Mouse (Mus musculus) kidney, adult 2 months (tissue): ENCODE measurements at regions not wholly inside any gene's neighbourhood (a gene's known extent, or its start where the extent isn't known, plus 50 kb on each side); places are given as distances from the start of the nearest gene placed in this dataset.

ENCODE experiments used
- DNase-seq: peaks from one replicate; pipeline ENCODE4 v3.0.0; 2021
- H3K27ac ChIP-seq: fragments of 200-500 bp; 2 replicates; pipeline ENCODE4 v1.5.1; 2012; ENCODE audit warnings: low read depth, low read length, control low read depth, inconsistent platforms; ENCODE audit not compliant: insufficient read depth
- H3K27me3 ChIP-seq: fragments of 200-500 bp; replicated peaks from 2 replicates; pipeline ENCODE4 v1.6.1; 2012; ENCODE audit warnings: mild to moderate bottlenecking, moderate library complexity, low read length, inconsistent platforms; ENCODE audit not compliant: control insufficient read depth, insufficient read depth
- H3K36me3 ChIP-seq: fragments of 200-500 bp; 2 replicates; pipeline ENCODE4 v1.6.1; 2012; ENCODE audit warnings: mild to moderate bottlenecking, moderate library complexity, low read length, inconsistent platforms; ENCODE audit not compliant: control insufficient read depth, insufficient read depth
- H3K4me1 ChIP-seq: fragments of 200-500 bp; 2 replicates; pipeline ENCODE4 v1.6.1; 2011; ENCODE audit warnings: low read length; ENCODE audit not compliant: control insufficient read depth, insufficient read depth
- H3K4me3 ChIP-seq: fragments of 200-500 bp; 2 replicates; pipeline ENCODE4 v1.5.1; 2011; ENCODE audit warnings: mild to moderate bottlenecking, low read depth, low read length, control low read depth; ENCODE audit not compliant: insufficient read depth
- CTCF ChIP-seq: fragments of 200-500 bp; conservative IDR thresholded peaks from 2 replicates; pipeline ENCODE4 v1.5.1; 2011; ENCODE audit warnings: low read depth, mild to moderate bottlenecking, control low read depth, low read length, moderate library complexity, mixed read lengths; ENCODE audit not compliant: insufficient read depth, insufficient read length
- POLR2A ChIP-seq: fragments of 200-500 bp; IDR thresholded peaks from one replicate; pipeline ENCODE4 v1.6.1; 2011; ENCODE audit warnings: low read depth, low read length, control low read depth
- WGBS: fragments of 180-500 bp; shearing (Covaris S2); methylation state at CpG from one replicate; pipeline ENCODE4 v1.1.7; 2018; 5-methylcytosine and 5-hydroxymethylcytosine counted together

- DNase-seq = no peak
- Histone ChIP-seq H3K36me3 (no peaks in the 10 kb centered on the region), H3K4me3 (no peak overlapping the region), H3K27me3 (no peaks in the 10 kb centered on the region), H3K4me1 (no peaks in the 10 kb centered on the region), H3K27ac (no peak overlapping the region)
- no peak for TF ChIP-seq POLR2A
- no peak for TF ChIP-seq CTCF
- 20% methylated on average over 1 of the region's 1 CpGs for WGBS
Measured at GRCm38 (mm10) chr15:27014659-27014974, 119.2 kb upstream of the Fbxl7 start.

DNA sequence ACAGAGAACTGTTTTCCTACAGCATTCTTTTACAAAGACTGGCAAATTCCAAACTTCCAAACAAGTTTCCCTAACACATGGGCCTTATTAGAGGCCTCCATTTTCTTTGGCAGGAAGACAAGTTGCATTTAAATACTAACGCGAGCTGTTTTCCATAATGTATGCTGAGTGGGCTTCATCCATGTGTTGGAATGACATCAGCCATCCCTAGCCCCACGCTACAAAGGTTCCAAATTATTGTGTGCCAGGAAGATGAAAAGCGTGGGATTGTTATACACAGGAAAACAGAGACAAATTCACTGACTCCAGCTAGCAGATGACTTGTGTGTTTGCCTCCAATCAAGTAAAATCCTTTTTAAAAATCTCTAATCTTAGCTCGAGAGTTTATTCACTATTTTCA lies 125.1 kb upstream of the Fbxl7 start:
- Histone ChIP-seq H3K4me1 (no peaks in the 10 kb centered on the region), H3K27me3 (no peaks in the 10 kb centered on the region), H3K27ac (no peak overlapping the region), H3K36me3 (no peaks in the 10 kb centered on the region), H3K4me3 (no peak overlapping the region)
- WGBS = 77% methylated on average over 5 of the region's 5 CpGs
- TF ChIP-seq POLR2A (no peak), CTCF (no peak)
- DNase-seq = no peak

DNA sequence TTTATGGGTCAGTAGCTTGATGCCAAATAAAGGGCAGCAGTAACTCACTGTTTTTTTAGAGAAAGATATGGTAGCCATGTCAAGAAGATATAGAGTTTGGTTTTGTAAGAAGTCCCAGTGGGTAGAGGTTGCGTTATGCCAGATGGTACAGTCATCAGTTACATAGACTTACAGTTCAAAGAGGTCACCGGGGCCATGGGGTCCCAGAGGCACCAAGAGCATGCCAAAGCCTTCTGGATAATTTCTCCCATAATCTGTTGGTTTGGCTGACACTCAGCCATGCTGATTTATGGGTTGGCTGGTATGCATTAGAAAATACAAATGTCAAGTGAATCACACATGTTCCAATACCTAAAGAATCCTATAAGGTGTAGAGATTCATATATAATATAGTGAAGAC lies 137.9 kb upstream of the Fbxl7 start:
- WGBS = 73% methylated on average over 2 of the region's 2 CpGs
- DNase-seq = no peak
- H3K4me1 ChIP-seq = no peaks in the 10 kb centered on the region
- TF ChIP-seq POLR2A = no peak
- no peaks in the 10 kb centered on the region for H3K36me3 ChIP-seq
- H3K4me3 ChIP-seq = no peak overlapping the region
- H3K27me3 ChIP-seq = no peaks in the 10 kb centered on the region
- H3K27ac ChIP-seq = no peak overlapping the region

GRCm38 (mm10) chr15:27043788-27044187 lies 148.4 kb upstream of the Fbxl7 start:
- DNase-seq = no peak
- WGBS = 83% methylated on average over 4 of the region's 4 CpGs
- no peak overlapping the region for H3K27ac ChIP-seq
- TF ChIP-seq CTCF (no peak), POLR2A (no peak)
- H3K4me3 ChIP-seq = no peak overlapping the region
- no peaks in the 10 kb centered on the region for H3K4me1 ChIP-seq
- H3K36me3 ChIP-seq = no peaks in the 10 kb centered on the region
- H3K27me3 ChIP-seq = no peaks in the 10 kb centered on the region

DNA sequence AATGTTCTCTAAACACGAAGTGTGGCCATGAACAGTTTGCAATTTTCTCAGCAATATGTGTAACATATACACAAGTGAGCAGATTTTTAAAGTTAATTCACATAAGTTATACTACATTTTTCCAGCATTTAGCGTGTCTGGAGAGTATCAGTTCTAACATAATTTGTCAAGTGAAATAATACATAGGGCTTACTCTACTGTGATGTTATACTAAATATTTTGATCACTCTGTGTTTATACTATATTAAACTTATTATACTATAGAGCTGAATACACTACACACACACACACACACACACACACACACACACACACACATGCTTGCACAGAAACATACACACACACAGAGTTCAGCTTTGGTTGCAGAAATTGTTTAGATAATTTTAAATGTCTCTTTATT lies 155.3 kb upstream of the Fbxl7 start:
- no peak for TF ChIP-seq POLR2A
- TF ChIP-seq CTCF = no peak
- Histone ChIP-seq H3K27me3 (no peaks in the 10 kb centered on the region), H3K27ac (no peak overlapping the region), H3K4me1 (no peaks in the 10 kb centered on the region), H3K36me3 (no peaks in the 10 kb centered on the region), H3K4me3 (no peak overlapping the region)
- no peak for DNase-seq
- WGBS = 89% methylated on average over 2 of the region's 2 CpGs

- no peak for DNase-seq
- TF ChIP-seq POLR2A (no peak), CTCF (no peak)
- Histone ChIP-seq H3K4me1 (no peaks in the 10 kb centered on the region), H3K27me3 (no peaks in the 10 kb centered on the region), H3K27ac (no peak overlapping the region), H3K4me3 (no peak overlapping the region), H3K36me3 (no peaks in the 10 kb centered on the region)
Measured at GRCm38 (mm10) chr15:27063456-27063855, 168.1 kb upstream of the Fbxl7 start.

GRCm38 (mm10) chr15:27063971-27064370 lies 168.6 kb upstream of the Fbxl7 start:
- TF ChIP-seq CTCF = no peak
- no peak for TF ChIP-seq POLR2A
- no peak for DNase-seq
- Histone ChIP-seq H3K27me3 (no peaks in the 10 kb centered on the region), H3K27ac (no peak overlapping the region), H3K4me3 (no peak overlapping the region), H3K4me1 (no peaks in the 10 kb centered on the region), H3K36me3 (no peaks in the 10 kb centered on the region)
- 84% methylated on average over 4 of the region's 4 CpGs for whole genome bisulfite sequencing

DNA sequence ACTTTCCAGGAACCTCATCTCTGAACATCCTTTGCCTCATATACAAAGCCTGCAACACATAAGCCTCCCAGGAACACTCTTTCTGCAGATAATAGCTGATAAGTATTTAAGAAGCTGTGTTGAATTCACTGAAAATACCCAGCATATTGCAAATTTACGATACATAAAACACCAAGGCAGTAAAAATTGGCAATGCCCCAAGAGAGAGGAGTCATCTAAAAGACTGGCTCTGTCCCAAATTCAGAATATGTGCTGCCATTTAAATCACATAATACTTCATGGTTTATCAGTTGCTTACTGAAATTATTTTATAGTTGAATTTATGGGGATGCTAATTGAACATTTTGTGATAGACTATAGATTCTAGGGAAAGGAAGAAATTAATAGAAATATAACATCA lies 172.3 kb upstream of the Fbxl7 start:
- no peaks in the 10 kb centered on the region for H3K36me3 ChIP-seq
- 71% methylated on average over 1 of the region's 1 CpGs for WGBS
- no peak for DNase-seq
- H3K4me1 ChIP-seq = no peaks in the 10 kb centered on the region
- TF ChIP-seq POLR2A (no peak), CTCF (no peak)
- no peak overlapping the region for H3K4me3 ChIP-seq
- no peaks in the 10 kb centered on the region for H3K27me3 ChIP-seq
- H3K27ac ChIP-seq = no peak overlapping the region
